Mouse (Mus musculus) liver, embryonic 13.5 days (tissue): Measurements from ENCODE around the gene Ptprn. TPM values are rescaled to one million over a fixed set of nuclear protein-coding genes. Genes with fewer than 3 reads are reported as not detected.
A peak's percentile ranks its signal among the peaks of the same experiment; 100 is the strongest.

Experiments
- ATAC-seq: fragments of 200-750 bp; cut with Nextera tagmentation; 2 replicates; pipeline ENCODE4 v1.8.0; 2017; ENCODE audit warnings: low read depth, mild to moderate bottlenecking, moderate number of reproducible peaks, moderate library complexity
- DNase-seq: peaks from one replicate; pipeline ENCODE4 v3.0.0; 2022
- H3K27ac ChIP-seq: fragments of 300-500 bp; sonication (generic); 2 replicates; pipeline ENCODE4 v1.5.1; 2015; ENCODE audit warnings: moderate library complexity, mild to moderate bottlenecking, inconsistent platforms
- H3K27me3 ChIP-seq: fragments of 300-500 bp; sonication (generic); 2 replicates; pipeline ENCODE4 v1.6.1; 2015; ENCODE audit warnings: mild to moderate bottlenecking, inconsistent platforms
- H3K36me3 ChIP-seq: fragments of 300-500 bp; sonication (generic); 2 replicates; pipeline ENCODE4 v1.6.1; 2015; ENCODE audit warnings: mild to moderate bottlenecking, inconsistent platforms
- H3K4me1 ChIP-seq: fragments of 300-500 bp; sonication (generic); replicated peaks from 2 replicates; pipeline ENCODE4 v1.6.1; 2015; ENCODE audit warnings: inconsistent platforms
- H3K4me2 ChIP-seq: fragments of 300-500 bp; sonication (generic); 2 replicates; pipeline ENCODE4 v1.6.1; 2015; ENCODE audit warnings: inconsistent platforms, mild to moderate bottlenecking, moderate library complexity
- H3K4me3 ChIP-seq: fragments of 300-500 bp; sonication (generic); replicated peaks from 2 replicates; pipeline ENCODE4 v1.5.1; 2015; ENCODE audit warnings: mild to moderate bottlenecking, inconsistent platforms
- H3K9ac ChIP-seq: fragments of 300-500 bp; sonication (generic); 2 replicates; pipeline ENCODE4 v1.6.1; 2015; ENCODE audit warnings: mild to moderate bottlenecking, inconsistent platforms
- H3K9me3 ChIP-seq: fragments of 300-500 bp; sonication (generic); replicated peaks from 2 replicates; pipeline ENCODE4 v1.6.1; 2016; ENCODE audit warnings: inconsistent platforms
- WGBS: fragments of 180-500 bp; shearing (Covaris S2); methylation state at CpG from one replicate; pipeline ENCODE4 v1.1.7; 2015; ENCODE audit not compliant: insufficient replicate concordance; 5-methylcytosine and 5-hydroxymethylcytosine counted together
- polyA plus RNA-seq: library from polyadenylated mRNA; unstranded; fragments of >200 nt; fragmentation: Nextera tagmentation; extraction: Ambion mirVana; gene quantifications from 2 replicates; pipeline ENCODE4 v1.2.1, GENCODE M21; 2015

Gene Ptprn
- 0.17 and 0.24 TPM in 2 replicates for polyA plus RNA-seq

GRCm38 (mm10) chr1:75264091-75264880 is at the start of gene Ptprn:
TSS of gene Ptprn (minus strand) at chr1:75264502.
- 0 out of 2 replicates have a peak within 1 kb of the TSS, but pooled peaks have one; percentile 6 for H3K4me2 ChIP-seq
- 10% methylated on average over 32 of the region's 32 CpGs for WGBS
- no peak within 1 kb of the TSS for H3K27ac ChIP-seq
- H3K9ac ChIP-seq = no peak within 1 kb of the TSS
- H3K4me1 ChIP-seq = peaks cover 3% of the 10 kb centered on the region; the same call in 1 of the 2 replicates
- DNase-seq (no peak), ATAC-seq (no peak)
- H3K9me3 ChIP-seq = no peaks in the 10 kb centered on the region
- no peaks in the 10 kb centered on the region for H3K36me3 ChIP-seq
- H3K27me3 ChIP-seq = peaks cover 72% of the 10 kb centered on the region
- 0 out of 2 replicates have a peak within 1 kb of the TSS, but pooled peaks have one; percentile 1 for H3K4me3 ChIP-seq

- WGBS = 81% methylated on average over 6 of the region's 6 CpGs
- H3K9me3 ChIP-seq = no peaks in the 10 kb centered on the region
- no peak overlapping the region for H3K9ac ChIP-seq
- no peak overlapping the region for H3K4me3 ChIP-seq
- no peak overlapping the region for H3K27ac ChIP-seq
- H3K36me3 ChIP-seq = peaks cover 70% of the 10 kb centered on the region
- ATAC-seq (no peak), DNase-seq (no peak)
- no peaks in the 10 kb centered on the region for H3K27me3 ChIP-seq
- no peak overlapping the region for H3K4me2 ChIP-seq
- H3K4me1 ChIP-seq = peaks cover 33% of the 10 kb centered on the region
Measured at GRCm38 (mm10) chr1:75311694-75312093, 47.4 kb upstream of the Ptprn start.

GRCm38 (mm10) chr1:75304662-75305061 is 40.4 kb upstream of the Ptprn start:
- no peak overlapping the region for H3K9ac ChIP-seq
- 57% methylated on average over 2 of the region's 2 CpGs for WGBS
- H3K9me3 ChIP-seq = no peaks in the 10 kb centered on the region
- H3K4me1 ChIP-seq = no peaks in the 10 kb centered on the region
- no peak overlapping the region for H3K27ac ChIP-seq
- DNase-seq = no peak
- no peaks in the 10 kb centered on the region for H3K27me3 ChIP-seq
- H3K36me3 ChIP-seq = peaks cover 14% of the 10 kb centered on the region
- no peak overlapping the region for H3K4me3 ChIP-seq
- ATAC-seq = no peak
- H3K4me2 ChIP-seq = no peak overlapping the region

GRCm38 (mm10) chr1:75294294-75294693 is 30.0 kb upstream of the Ptprn start:
- WGBS = 37% methylated on average over 5 of the region's 5 CpGs
- Histone ChIP-seq H3K9me3 (no peaks in the 10 kb centered on the region), H3K4me3 (no peak overlapping the region), H3K36me3 (no peaks in the 10 kb centered on the region), H3K4me2 (no peak overlapping the region), H3K27ac (no peak overlapping the region), H3K4me1 (no peaks in the 10 kb centered on the region), H3K9ac (no peak overlapping the region), H3K27me3 (no peaks in the 10 kb centered on the region)
- DNase-seq = no peak
- no peak for ATAC-seq

- no peak for DNase-seq
- no peak for ATAC-seq
- no peaks in the 10 kb centered on the region for H3K9me3 ChIP-seq
- no peaks in the 10 kb centered on the region for H3K36me3 ChIP-seq
- WGBS = 81% methylated on average over 5 of the region's 5 CpGs
- H3K27ac ChIP-seq = no peak overlapping the region
- H3K27me3 ChIP-seq = no peaks in the 10 kb centered on the region
- H3K4me1 ChIP-seq = no peaks in the 10 kb centered on the region
- H3K4me2 ChIP-seq = no peak overlapping the region
- H3K9ac ChIP-seq = no peak overlapping the region
- H3K4me3 ChIP-seq = no peak overlapping the region
Measured at GRCm38 (mm10) chr1:75293331-75293701, 29.0 kb upstream of the Ptprn start.

GRCm38 (mm10) chr1:75292476-75293330 is 28.4 kb upstream of the Ptprn start:
- no peak for DNase-seq
- no peaks in the 10 kb centered on the region for H3K27me3 ChIP-seq
- 39% methylated on average over 12 of the region's 12 CpGs for WGBS
- H3K27ac ChIP-seq = no peak overlapping the region
- no peaks in the 10 kb centered on the region for H3K36me3 ChIP-seq
- H3K9ac ChIP-seq = no peak overlapping the region
- H3K4me2 ChIP-seq = no peak overlapping the region
- no peaks in the 10 kb centered on the region for H3K9me3 ChIP-seq
- no peak overlapping the region for H3K4me3 ChIP-seq
- ATAC-seq = no peak
- H3K4me1 ChIP-seq = no peaks in the 10 kb centered on the region

GRCm38 (mm10) chr1:75291321-75291720 is 27.0 kb upstream of the Ptprn start:
- ATAC-seq (no peak), DNase-seq (no peak)
- Histone ChIP-seq H3K9ac (no peak overlapping the region), H3K4me1 (no peaks in the 10 kb centered on the region), H3K4me2 (no peak overlapping the region), H3K27me3 (no peaks in the 10 kb centered on the region), H3K36me3 (no peaks in the 10 kb centered on the region), H3K9me3 (no peaks in the 10 kb centered on the region), H3K27ac (no peak overlapping the region), H3K4me3 (no peak overlapping the region)
- 70% methylated on average over 8 of the region's 8 CpGs for WGBS

- Histone ChIP-seq H3K27me3 (no peaks in the 10 kb centered on the region), H3K4me2 (no peak overlapping the region), H3K9me3 (no peaks in the 10 kb centered on the region), H3K27ac (no peak overlapping the region), H3K9ac (no peak overlapping the region), H3K4me1 (no peaks in the 10 kb centered on the region), H3K36me3 (no peaks in the 10 kb centered on the region), H3K4me3 (no peak overlapping the region)
- ATAC-seq = no peak
- no peak for DNase-seq
Measured at GRCm38 (mm10) chr1:75290582-75290981, 26.3 kb upstream of the Ptprn start.

- no peak for DNase-seq
- Histone ChIP-seq H3K4me1 (no peaks in the 10 kb centered on the region), H3K36me3 (no peaks in the 10 kb centered on the region), H3K27me3 (no peaks in the 10 kb centered on the region), H3K4me3 (no peak overlapping the region), H3K9ac (no peak overlapping the region), H3K9me3 (no peaks in the 10 kb centered on the region), H3K4me2 (no peak overlapping the region), H3K27ac (no peak overlapping the region)
- ATAC-seq = no peak
- WGBS = 51% methylated on average over 8 of the region's 8 CpGs
Measured at GRCm38 (mm10) chr1:75289888-75290431, 25.7 kb upstream of the Ptprn start.

GRCm38 (mm10) chr1:75289376-75289775 is 25.1 kb upstream of the Ptprn start:
- Histone ChIP-seq H3K4me2 (no peak overlapping the region), H3K9ac (no peak overlapping the region), H3K4me1 (no peaks in the 10 kb centered on the region), H3K9me3 (no peaks in the 10 kb centered on the region), H3K27ac (no peak overlapping the region), H3K4me3 (no peak overlapping the region), H3K36me3 (no peaks in the 10 kb centered on the region), H3K27me3 (no peaks in the 10 kb centered on the region)
- ATAC-seq (no peak), DNase-seq (no peak)
- WGBS = 24% methylated on average over 7 of the region's 7 CpGs

- no peaks in the 10 kb centered on the region for H3K36me3 ChIP-seq
- no peak overlapping the region for H3K4me2 ChIP-seq
- DNase-seq (no peak), ATAC-seq (no peak)
- H3K27ac ChIP-seq = no peak overlapping the region
- H3K27me3 ChIP-seq = no peaks in the 10 kb centered on the region
- no peak overlapping the region for H3K9ac ChIP-seq
- no peaks in the 10 kb centered on the region for H3K4me1 ChIP-seq
- WGBS = 66% methylated on average over 7 of the region's 7 CpGs
- no peak overlapping the region for H3K4me3 ChIP-seq
- H3K9me3 ChIP-seq = no peaks in the 10 kb centered on the region
Measured at GRCm38 (mm10) chr1:75284911-75285310, 20.6 kb upstream of the Ptprn start.
